Mouse (Mus musculus) limb, embryonic 11.5 days (tissue): ENCODE data around the gene Cpxm2. TPM values are rescaled to one million over a fixed set of nuclear protein-coding genes. Genes with fewer than 3 reads are reported as not detected.

Experiments used
- ATAC-seq: fragments of 200-750 bp; cut with Nextera tagmentation; 2 replicates; pipeline ENCODE4 v1.8.0; 2017; ENCODE audit warnings: low read depth; ENCODE audit not compliant: insufficient number of reproducible peaks, low FRiP score, low TSS enrichment
- DNase-seq: peaks from one replicate; pipeline ENCODE4 v3.0.0-alpha.2; 2015; ENCODE audit warnings: low spot score
- H3K27ac ChIP-seq: fragments of 300-500 bp; sonication (generic); replicated peaks from 2 replicates; pipeline ENCODE4 v1.5.1; 2014; ENCODE audit warnings: low read depth, mild to moderate bottlenecking, low read length
- H3K27me3 ChIP-seq: fragments of 300-500 bp; sonication (generic); 2 replicates; pipeline ENCODE4 v1.6.1; 2014; ENCODE audit warnings: mild to moderate bottlenecking, low read length, mixed read lengths; ENCODE audit not compliant: control insufficient read depth, insufficient read depth
- H3K36me3 ChIP-seq: fragments of 300-500 bp; sonication (generic); 2 replicates; pipeline ENCODE4 v1.6.1; 2014; ENCODE audit warnings: mild to moderate bottlenecking, low read length, moderate library complexity, mixed read lengths; ENCODE audit not compliant: control insufficient read depth, insufficient read depth
- H3K4me1 ChIP-seq: fragments of 300-500 bp; sonication (generic); 2 replicates; pipeline ENCODE4 v1.6.1; 2014; ENCODE audit warnings: low read length, mixed read lengths; ENCODE audit not compliant: control insufficient read depth, insufficient read depth
- H3K4me2 ChIP-seq: fragments of 300-500 bp; sonication (generic); 2 replicates; pipeline ENCODE4 v1.6.1; 2014; ENCODE audit warnings: low read depth, mild to moderate bottlenecking, moderate library complexity; ENCODE audit not compliant: severe bottlenecking
- H3K4me3 ChIP-seq: fragments of 300-500 bp; sonication (generic); 2 replicates; pipeline ENCODE4 v1.5.1; 2014; ENCODE audit warnings: low read depth, low read length
- H3K9ac ChIP-seq: fragments of 300-500 bp; sonication (generic); 2 replicates; pipeline ENCODE4 v1.6.1; 2014; ENCODE audit warnings: mild to moderate bottlenecking, low read length
- H3K9me3 ChIP-seq: fragments of 300-500 bp; sonication (generic); 2 replicates; pipeline ENCODE4 v1.6.1; 2016; ENCODE audit warnings: low read length; ENCODE audit not compliant: control insufficient read depth
- WGBS: fragments of 180-500 bp; shearing (Covaris S2); extraction: QIAGEN DNeasy Blood & Tissue Kit; methylation state at CpG from one replicate; pipeline ENCODE4 v1.1.7; 2014; 5-methylcytosine and 5-hydroxymethylcytosine counted together
- polyA plus RNA-seq: library from polyadenylated mRNA; unstranded; fragments of >200 nt; fragmentation: Nextera tagmentation; extraction: Ambion mirVana; gene quantifications from 2 replicates; pipeline ENCODE4 v1.2.1, GENCODE M21; 2014

Gene Cpxm2
- polyA plus RNA-seq, 1 experiment from 2014 or later: 1.9 TPM

GRCm38 (mm10) chr7:132009002-132009401 is 145.5 kb downstream of the Cpxm2 start:
- H3K4me2 ChIP-seq: no peak overlapping the region
- H3K4me3 ChIP-seq: no peak overlapping the region
- ATAC-seq (no peak), DNase-seq (no peak)
- H3K9me3 ChIP-seq: no peaks in the 10 kb centered on the region
- H3K27ac ChIP-seq: peak overlapping the region; percentile 39; the same call in 1 of the 2 replicates
- no peaks in the 10 kb centered on the region for H3K36me3 ChIP-seq
- H3K9ac ChIP-seq: no peak overlapping the region
- no peaks in the 10 kb centered on the region for H3K27me3 ChIP-seq
- WGBS: 65% methylated on average over 7 of the region's 7 CpGs
- peaks cover 16% of the 10 kb centered on the region for H3K4me1 ChIP-seq

- Histone ChIP-seq H3K27ac (no peak overlapping the region), H3K4me1 (0 out of 2 replicates have a peak, but pooled peaks cover 6% of the 10 kb centered on the region), H3K4me2 (no peak overlapping the region), H3K4me3 (no peak overlapping the region), H3K9ac (no peak overlapping the region), H3K36me3 (no peaks in the 10 kb centered on the region), H3K9me3 (no peaks in the 10 kb centered on the region), H3K27me3 (no peaks in the 10 kb centered on the region)
- 53% methylated on average over 14 of the region's 14 CpGs for WGBS
- DNase-seq (no peak), ATAC-seq (no peak)
These were observed 148.4 kb downstream of the Cpxm2 start for GRCm38 (mm10) chr7:132005996-132006696.

- ATAC-seq: no peak
- Histone ChIP-seq H3K4me2 (no peak overlapping the region), H3K27me3 (no peaks in the 10 kb centered on the region), H3K9ac (no peak overlapping the region), H3K27ac (no peak overlapping the region), H3K36me3 (no peaks in the 10 kb centered on the region), H3K4me3 (no peak overlapping the region), H3K4me1 (0 out of 2 replicates have a peak, but pooled peaks cover 4% of the 10 kb centered on the region), H3K9me3 (no peaks in the 10 kb centered on the region; the same call in 1 of the 2 replicates)
- DNase-seq: no peak
- WGBS: 69% methylated on average over 3 of the region's 3 CpGs
These were observed 161.7 kb downstream of the Cpxm2 start for GRCm38 (mm10) chr7:131992873-131993272.

- ATAC-seq: no peak
- H3K4me1 ChIP-seq: 0 out of 2 replicates have a peak, but pooled peaks cover 4% of the 10 kb centered on the region
- H3K27ac ChIP-seq: no peak overlapping the region
These were observed 162.3 kb downstream of the Cpxm2 start for GRCm38 (mm10) chr7:131992226-131992625.

GRCm38 (mm10) chr7:131989056-131989455 is 165.5 kb downstream of the Cpxm2 start:
- no peaks in the 10 kb centered on the region for H3K9me3 ChIP-seq
- no peak overlapping the region for H3K9ac ChIP-seq
- H3K27ac ChIP-seq: no peak overlapping the region
- ATAC-seq: no peak
- no peak overlapping the region for H3K4me2 ChIP-seq
- 0 out of 2 replicates have a peak, but pooled peaks cover 4% of the 10 kb centered on the region for H3K4me1 ChIP-seq
- H3K27me3 ChIP-seq: no peaks in the 10 kb centered on the region
- DNase-seq: no peak
- no peaks in the 10 kb centered on the region for H3K36me3 ChIP-seq
- WGBS: 20% methylated on average over 6 of the region's 6 CpGs
- no peak overlapping the region for H3K4me3 ChIP-seq

More at GRCm38 (mm10) chr7:131992226-131992625, 162.3 kb downstream of the Cpxm2 start:
- H3K4me3 ChIP-seq: no peak overlapping the region
- no peak for DNase-seq
- no peaks in the 10 kb centered on the region; the same call in 1 of the 2 replicates for H3K9me3 ChIP-seq
- WGBS: 59% methylated on average over 1 of the region's 1 CpGs
- no peaks in the 10 kb centered on the region for H3K27me3 ChIP-seq
- H3K4me2 ChIP-seq: no peak overlapping the region
- H3K36me3 ChIP-seq: no peaks in the 10 kb centered on the region
- no peak overlapping the region for H3K9ac ChIP-seq

Other genes with a start within 250 kb of the Cpxm2 start
- gene Gpr26, start 188.3 kb downstream of the Cpxm2 start, polyA plus RNA-seq: not detected in 2 replicates
- 9.7 and 11.0 TPM in 2 replicates for gene Chst15, start 162.5 kb upstream of the Cpxm2 start, polyA plus RNA-seq